Mouse (Mus musculus): ENCODE measurements around the gene Slc25a39. TPM values are rescaled to one million over a fixed set of nuclear protein-coding genes. Genes with fewer than 3 reads are reported as not detected.

The Slc25a39 gene
- total and polyA plus RNA-seq, 3 experiments = 183 to 325 TPM; not detected in 1

DNA sequence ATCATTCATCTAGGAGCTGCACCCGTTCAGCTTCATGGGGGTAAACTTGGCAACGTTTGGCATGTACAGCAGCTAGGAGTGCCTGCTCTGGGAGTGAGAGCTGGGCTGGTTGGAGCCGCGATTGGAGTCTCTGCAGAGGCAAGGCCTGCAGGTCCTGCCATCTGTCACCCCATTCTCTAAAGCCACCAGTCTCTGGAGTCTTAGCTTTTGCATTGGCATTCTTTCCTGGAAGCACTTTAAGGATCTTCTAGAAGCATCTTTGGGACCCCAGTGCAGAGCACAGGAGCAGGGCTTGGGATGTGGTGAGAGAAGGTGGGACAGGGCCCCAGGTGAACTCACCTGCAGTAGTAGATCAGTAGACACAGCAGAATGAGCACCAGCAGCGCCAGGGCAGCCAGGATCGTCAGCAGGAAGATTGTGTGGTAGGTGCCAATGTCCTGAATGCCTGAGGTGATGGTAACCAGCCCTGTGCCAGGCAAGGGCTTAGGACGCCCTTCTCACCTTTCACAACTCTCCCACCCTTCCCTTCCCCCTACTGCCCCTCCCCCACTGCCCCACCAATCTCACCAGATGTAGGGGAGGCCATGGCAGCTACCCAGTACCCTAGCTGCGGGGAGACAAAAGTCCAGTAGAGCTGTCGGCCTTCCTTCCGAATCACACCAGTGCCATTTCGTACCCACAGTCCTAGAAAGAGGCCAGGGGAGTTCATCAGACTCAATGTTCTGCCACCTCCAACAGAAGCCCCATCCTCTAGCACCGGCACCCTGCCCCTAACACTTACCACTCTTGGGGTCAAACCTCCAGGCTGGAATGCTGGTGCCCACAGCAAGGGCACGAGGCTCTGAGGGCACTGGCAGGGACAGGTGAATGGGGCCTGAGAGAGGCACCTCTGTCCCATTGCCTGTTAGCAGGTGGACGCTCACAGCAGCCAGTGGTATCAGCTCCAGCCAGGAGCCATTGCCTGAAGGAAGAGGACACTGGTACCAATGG is 31.6 kb upstream of the Slc25a39 start:
- H3K79me2 ChIP-seq (ENCODE audit: control insufficient read depth, insufficient read depth, low read length, poor library complexity) = no peaks in the 10 kb centered on the region
- no peak for DNase-seq (ENCODE audit: low read depth, low spot score)
- H3K4me1 ChIP-seq (ENCODE audit: control insufficient read depth in 1 of 2, insufficient read depth in 2 of 2, low read length in 2 of 2) = no peaks in the 10 kb centered on the region
- TF ChIP-seq SIN3A (IDR thresholded peaks at IDR 0.05; ENCODE audit: low read length) = no peak
- TF ChIP-seq GATA1 (IDR thresholded peaks at IDR 0.05; ENCODE audit: low read depth, low read length) = no peak
- TF ChIP-seq UBTF (IDR thresholded peaks at IDR 0.05; ENCODE audit: borderline replicate concordance, insufficient read depth, low read depth, low read length) = no peak
- no peaks in the 10 kb centered on the region for H3K27me3 ChIP-seq (ENCODE audit: control insufficient read depth in 1 of 2, insufficient read depth in 2 of 2, low read length in 2 of 2)
- H3K4me3 ChIP-seq (ENCODE audit: control insufficient read depth in 1 of 2, insufficient read depth in 1 of 2, low read depth in 2 of 2, low read length in 2 of 2) = no peak overlapping the region
- no peak overlapping the region for H3K9ac ChIP-seq (ENCODE audit: control insufficient read depth, low read depth, low read length, poor library complexity, severe bottlenecking)
- H3K9me3 ChIP-seq (replicated peaks; ENCODE audit: insufficient read depth, low read length) = no peaks in the 10 kb centered on the region
- H3K36me3 ChIP-seq (ENCODE audit: control insufficient read depth in 1 of 2, insufficient read depth in 2 of 2, low read length in 2 of 2) = no peaks in the 10 kb centered on the region; a peak in 1 of 4 replicates
- no peak overlapping the region for H3K27ac ChIP-seq (ENCODE audit: control insufficient read depth, low read depth, low read length)

DNA sequence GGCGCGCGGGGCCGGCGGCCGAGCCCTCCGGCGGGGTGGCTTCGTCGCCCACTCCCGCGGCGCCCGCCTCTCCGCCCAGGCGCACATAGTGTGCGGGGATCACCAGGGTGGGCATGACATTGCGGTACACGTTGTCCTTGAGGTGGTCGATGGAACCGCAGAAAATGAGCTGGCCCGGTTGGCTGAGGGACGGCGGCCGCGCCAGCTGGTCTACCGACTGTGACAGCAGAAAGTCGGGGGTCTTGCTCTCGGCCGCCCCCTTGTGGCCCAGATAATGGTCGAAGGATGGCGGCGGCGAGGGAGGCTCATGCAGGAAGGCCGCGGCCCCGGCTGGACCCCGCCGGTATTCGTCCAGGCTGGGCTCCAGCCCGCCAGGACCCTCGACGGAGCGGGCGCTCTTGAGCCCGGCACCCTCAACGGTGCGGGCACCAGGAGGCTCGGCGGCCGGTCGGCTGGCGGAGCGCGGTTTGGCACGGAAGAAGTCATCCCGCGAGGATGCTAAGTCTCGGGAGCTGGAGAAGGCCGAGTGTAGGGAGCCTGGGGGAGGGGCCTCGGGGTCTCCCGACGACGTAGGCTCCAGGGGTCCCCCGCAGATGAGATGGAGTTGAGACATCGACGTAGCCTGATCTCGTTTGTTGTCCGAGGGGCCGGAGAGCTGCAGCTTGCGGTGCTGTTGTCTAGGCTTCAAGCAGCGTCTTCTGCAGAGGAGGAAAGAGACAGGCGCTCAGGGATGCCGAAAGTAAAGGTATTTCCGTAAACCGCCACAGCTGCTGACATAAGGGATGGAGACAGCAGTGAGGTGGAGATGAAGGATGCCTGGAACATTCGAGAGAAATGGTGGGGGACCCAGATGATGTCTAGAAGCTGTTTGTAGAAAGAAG is 30.7 kb upstream of the Slc25a39 start:
- no peak overlapping the region for H3K9ac ChIP-seq (ENCODE audit: control insufficient read depth, low read depth, low read length, poor library complexity, severe bottlenecking)
- H3K79me2 ChIP-seq (ENCODE audit: control insufficient read depth, insufficient read depth, low read length, poor library complexity) = no peaks in the 10 kb centered on the region
- H3K27me3 ChIP-seq (ENCODE audit: control insufficient read depth in 1 of 2, insufficient read depth in 2 of 2, low read length in 2 of 2) = no peaks in the 10 kb centered on the region
- H3K27ac ChIP-seq (ENCODE audit: control insufficient read depth, low read depth, low read length) = no peak overlapping the region
- H3K9me3 ChIP-seq (replicated peaks; ENCODE audit: insufficient read depth, low read length) = no peaks in the 10 kb centered on the region
- DNase-seq (ENCODE audit: low read depth, low spot score) = no peak
- no peak overlapping the region for H3K4me3 ChIP-seq (ENCODE audit: control insufficient read depth in 1 of 2, insufficient read depth in 1 of 2, low read depth in 2 of 2, low read length in 2 of 2)
- no peaks in the 10 kb centered on the region; a peak in 1 of 4 replicates for H3K36me3 ChIP-seq (ENCODE audit: control insufficient read depth in 1 of 2, insufficient read depth in 2 of 2, low read length in 2 of 2)
- H3K4me1 ChIP-seq (ENCODE audit: control insufficient read depth in 1 of 2, insufficient read depth in 2 of 2, low read length in 2 of 2) = no peaks in the 10 kb centered on the region
- TF ChIP-seq E2F4 (IDR thresholded peaks at IDR 0.05; ENCODE audit: borderline replicate concordance, low read depth, low read length) (no peak), JUND (IDR thresholded peaks at IDR 0.05; ENCODE audit: low read depth, low read length) (no peak), SMC3 (IDR thresholded peaks at IDR 0.05; ENCODE audit: low read depth, low read length) (no peak), ZC3H11A (IDR thresholded peaks at IDR 0.05; ENCODE audit: low read depth, low read length) (no peak), MAX (IDR thresholded peaks at IDR 0.05; ENCODE audit: low read length) (no peak), ETS1 (IDR thresholded peaks at IDR 0.05; ENCODE audit: low read depth, low read length) (no peak), MAZ (IDR thresholded peaks at IDR 0.05; ENCODE audit: low read depth, low read length) (no peak), POLR2A (IDR thresholded peaks at IDR 0.05; ENCODE audit: control insufficient read depth in 1 of 2, insufficient read depth in 1 of 2, low read depth in 1 of 2, low read length in 2 of 2, poor library complexity in 1 of 2) (0 out of 4 replicates have a peak, but pooled peaks of 1 of the 2 experiments have one; percentile 15), CTCF (IDR thresholded peaks at IDR 0.05 in 2 of 3, conservative IDR thresholded peaks at IDR 0.05 in 1 of 3; ENCODE audit: control insufficient read depth in 1 of 3, insufficient read depth in 1 of 3, low read depth in 2 of 3, low read length in 3 of 3, poor library complexity in 1 of 3, severe bottlenecking in 1 of 3) (peak in 2 of 3 experiments; percentile 5 to 29; a peak in 2 of 6 replicates)

All from MEL (cell line).